Mouse (Mus musculus) MEL (cell line): ENCODE measurements around the gene Tfdp2.

ENCODE experiments used
- BHLHE40 ChIP-seq: IDR thresholded peaks from 2 replicates; pipeline ENCODE4 v1.6.1; 2012; ENCODE audit warnings: low read depth, mild to moderate bottlenecking, inconsistent platforms, low read length, improper control_type of control experiment, borderline replicate concordance
- CHD2 ChIP-seq: IDR thresholded peaks from 2 replicates; pipeline ENCODE4 v1.6.1; 2011; ENCODE audit warnings: low read length, improper control_type of control experiment
- CTCF ChIP-seq, 3 experiments: IDR thresholded peaks in 2 of 3; conservative IDR thresholded peaks in 1 of 3; 2 replicates each; pipeline ENCODE4 v1.5.1; 2011 to 2012; ENCODE audit warnings: low read length in 3 of 3, low read depth in 2 of 3, mild to moderate bottlenecking in 2 of 3, improper control_type of control experiment in 1 of 3, inconsistent platforms in 1 of 3, mixed read lengths in 1 of 3, moderate library complexity in 1 of 3; ENCODE audit not compliant: control insufficient read depth in 1 of 3, insufficient read depth in 1 of 3, poor library complexity in 1 of 3, severe bottlenecking in 1 of 3
- EP300 ChIP-seq, 2 experiments: IDR thresholded peaks; 2 replicates each; pipeline ENCODE4 v1.6.1; 2011; ENCODE audit warnings: improper control_type of control experiment in 2 of 2, low read length in 2 of 2, low read depth in 1 of 2, mild to moderate bottlenecking in 1 of 2
- GATA1 ChIP-seq: IDR thresholded peaks from 2 replicates; pipeline ENCODE4 v1.6.1; 2011; ENCODE audit warnings: low read depth, low read length, improper control_type of control experiment
- MAX ChIP-seq: IDR thresholded peaks from 2 replicates; pipeline ENCODE4 v1.6.1; 2011; ENCODE audit warnings: low read length, improper control_type of control experiment
- NELFE ChIP-seq: IDR thresholded peaks from 2 replicates; pipeline ENCODE4 v1.6.1; 2011; ENCODE audit warnings: low read depth, low read length, improper control_type of control experiment
- POLR2A ChIP-seq, 2 experiments: IDR thresholded peaks; 2 replicates each; pipeline ENCODE4 v1.6.1; 2011 to 2012; ENCODE audit warnings: low read length in 2 of 2, mild to moderate bottlenecking in 2 of 2, control low read depth in 1 of 2, improper control_type of control experiment in 1 of 2, low read depth in 1 of 2, moderate library complexity in 1 of 2; ENCODE audit not compliant: control insufficient read depth in 1 of 2, insufficient read depth in 1 of 2, poor library complexity in 1 of 2
- POLR2AphosphoS2 ChIP-seq: IDR thresholded peaks from 2 replicates; pipeline ENCODE4 v1.6.1; 2011; ENCODE audit warnings: low read length, improper control_type of control experiment
- SMC3 ChIP-seq: IDR thresholded peaks from 2 replicates; pipeline ENCODE4 v1.6.1; 2011; ENCODE audit warnings: low read depth, low read length, improper control_type of control experiment
- UBTF ChIP-seq: IDR thresholded peaks from 2 replicates; pipeline ENCODE4 v1.6.1; 2012; ENCODE audit warnings: low read depth, mild to moderate bottlenecking, inconsistent platforms, low read length, improper control_type of control experiment, moderate library complexity, borderline replicate concordance; ENCODE audit not compliant: insufficient read depth

- no peak for TF ChIP-seq NELFE
- no peak for TF ChIP-seq CTCF (IDR thresholded peaks at IDR 0.05 in 2 of 3, conservative IDR thresholded peaks at IDR 0.05 in 1 of 3; ENCODE audit: control insufficient read depth in 1 of 3, insufficient read depth in 1 of 3, low read depth in 2 of 3, low read length in 3 of 3, poor library complexity in 1 of 3, severe bottlenecking in 1 of 3)
- no peak for TF ChIP-seq GATA1
- no peak for TF ChIP-seq POLR2A (IDR thresholded peaks at IDR 0.05; ENCODE audit: control insufficient read depth in 1 of 2, insufficient read depth in 1 of 2, low read depth in 1 of 2, low read length in 2 of 2, poor library complexity in 1 of 2)
- no peak for TF ChIP-seq POLR2AphosphoS2
- TF ChIP-seq BHLHE40: no peak
- TF ChIP-seq UBTF: no peak
- no peak for TF ChIP-seq CHD2
- no peak for TF ChIP-seq EP300 (IDR thresholded peaks at IDR 0.05; ENCODE audit: low read depth in 1 of 2, low read length in 2 of 2)
- TF ChIP-seq MAX: no peak
- TF ChIP-seq SMC3: no peak
These were observed 17.1 kb downstream of the Tfdp2 start for GRCm38 (mm10) chr9:96213036-96213645.
